Mouse (Mus musculus): Measurements from ENCODE around the gene Hpn.

GRCm38 (mm10) chr7:31054661-31055320 lies 60.3 kb downstream of the Hpn start:
- TF ChIP-seq POLR2A (IDR thresholded peaks at IDR 0.05; ENCODE audit: insufficient read depth, low read depth, low read length) (no peak), CTCF (IDR thresholded peaks at IDR 0.05; ENCODE audit: insufficient read depth, low read depth, low read length) (no peak)
